Mouse (Mus musculus) left cerebral cortex, adult 2 months (tissue): ENCODE results near the gene Ccdc40. TPM values are rescaled to one million over a fixed set of nuclear protein-coding genes. Genes with fewer than 3 reads are reported as not detected.
"Not testable (repeated sequence)": the region's sequence is repeated elsewhere in the genome, so short reads cannot be mapped to it uniquely, and the experiment has no call there.

ENCODE experiments used
- DNase-seq, 2 experiments: peaks; one replicate each; pipeline ENCODE4 v3.0.0; 2021 to 2022; ENCODE audit warnings: low spot score in 2 of 2, mixed read lengths in 1 of 2; ENCODE audit errors: extremely low spot score in 1 of 2
- H3K27ac ChIP-seq: fragments of 200-600 bp; 2 replicates; pipeline ENCODE4 v1.8.1; 2022
- H3K4me3 ChIP-seq: fragments of 200-600 bp; 2 replicates; pipeline ENCODE4 v1.8.1; 2022
- CTCF ChIP-seq: fragments of 200-600 bp; IDR thresholded peaks from 2 replicates; pipeline ENCODE4 v1.8.1; 2022; ENCODE audit warnings: antibody characterized with exemption, mild to moderate bottlenecking, moderate library complexity
- intact Hi-C: fragments of 180-260 bp; cut with DNase I; formaldehyde crosslinking; loops from one replicate; pipeline ENCODE4 v1.15.1; 2025
- total RNA-seq, 2 experiments: library from RNA; stranded (reverse); gene quantifications; 2 replicates each; pipeline ENCODE4 v1.2.3; 2021

Gene Ccdc40
- total RNA-seq, 2 experiments from 2014 or later = 1.3 to 1.5 TPM

- Histone ChIP-seq H3K27ac (peak overlapping the region; percentile 97), H3K4me3 (peak overlapping the region; percentile 85)
- no peak for TF ChIP-seq CTCF
- intact Hi-C loops = loop anchor here (1.0 to 5.0 kb wide), 2 partner anchors 32 to 216 kb away; partner anchors contain the start of gene Eif4a3
- peak; percentile 51 to 63 for DNase-seq
Measured at GRCm38 (mm10) chr11:119268557-119269195, 40.3 kb downstream of the Ccdc40 start.

- peak; percentile 59 for TF ChIP-seq CTCF
- intact Hi-C loops, H3K4me3 ChIP-seq, H3K27ac ChIP-seq, DNase-seq: not testable (repeated sequence)
Measured at GRCm38 (mm10) chr11:119272492-119272891, 44.1 kb downstream of the Ccdc40 start.

- intact Hi-C loops = no loop called here
Measured at GRCm38 (mm10) chr11:119273186-119273930, 45.0 kb downstream of the Ccdc40 start.

GRCm38 (mm10) chr11:119281030-119281429, 52.7 kb downstream of the Ccdc40 start:
- H3K27ac ChIP-seq = no peak overlapping the region
- no peak for TF ChIP-seq CTCF
- no peak overlapping the region for H3K4me3 ChIP-seq
- no peak for DNase-seq
- intact Hi-C loops = no loop called here

More at GRCm38 (mm10) chr11:119273186-119273930, 45.0 kb downstream of the Ccdc40 start:
- H3K27ac ChIP-seq = no peak overlapping the region
- H3K4me3 ChIP-seq = no peak overlapping the region
- no peak for DNase-seq
- peak; percentile 38 for TF ChIP-seq CTCF

- TF ChIP-seq CTCF = no peak
- intact Hi-C loops = no loop called here
- Histone ChIP-seq H3K27ac (no peak overlapping the region), H3K4me3 (no peak overlapping the region)
- no peak for DNase-seq
Measured at GRCm38 (mm10) chr11:119285791-119286527, 57.6 kb downstream of the Ccdc40 start.

- DNase-seq = no peak
- no peak overlapping the region for H3K27ac ChIP-seq
Measured at GRCm38 (mm10) chr11:119287207-119287992, 59.0 kb downstream of the Ccdc40 start.

GRCm38 (mm10) chr11:119292861-119293260, 64.5 kb downstream of the Ccdc40 start:
- DNase-seq, H3K27ac ChIP-seq, H3K4me3 ChIP-seq, intact Hi-C loops: not testable (repeated sequence)

More at GRCm38 (mm10) chr11:119287207-119287992, 59.0 kb downstream of the Ccdc40 start:
- intact Hi-C loops = no loop called here
- TF ChIP-seq CTCF = no peak
- no peak overlapping the region for H3K4me3 ChIP-seq

GRCm38 (mm10) chr11:119297996-119298395, 69.6 kb downstream of the Ccdc40 start:
- no peak for DNase-seq
- TF ChIP-seq CTCF = no peak
- no peak overlapping the region for H3K27ac ChIP-seq
- no peak overlapping the region for H3K4me3 ChIP-seq
- intact Hi-C loops = no loop called here

GRCm38 (mm10) chr11:119298917-119299316, 70.5 kb downstream of the Ccdc40 start:
- intact Hi-C loops = no loop called here
- H3K27ac ChIP-seq = peak overlapping the region; percentile 98
- DNase-seq = no peak
- TF ChIP-seq CTCF = no peak
- H3K4me3 ChIP-seq = peak overlapping the region; percentile 87

GRCm38 (mm10) chr11:119299391-119300245, 71.2 kb downstream of the Ccdc40 start, which contains the start of gene Eif4a3:
Gene Eif4a3, minus strand, starts transcription at chr11:119300089.
- peak within 1 kb of the TSS; percentile 98 for H3K27ac ChIP-seq
- DNase-seq = peak; percentile 95 to 96
- intact Hi-C loops = loop anchor here (1.0 to 10.0 kb wide), 3 partner anchors 31 to 605 kb away; partner anchors contain the start of gene Endov
- H3K4me3 ChIP-seq = peak within 1 kb of the TSS; percentile 87
- TF ChIP-seq CTCF = no peak
